Mouse (Mus musculus): ENCODE data around the gene Dusp1. TPM values are rescaled to one million over a fixed set of nuclear protein-coding genes. Genes with fewer than 3 reads are reported as not detected.
A peak's percentile ranks its signal among the peaks of the same experiment; 100 is the strongest.

Dusp1 gene
- polyA plus RNA-seq, 1 experiment from 2014 or later, result 28.3 TPM

DNA sequence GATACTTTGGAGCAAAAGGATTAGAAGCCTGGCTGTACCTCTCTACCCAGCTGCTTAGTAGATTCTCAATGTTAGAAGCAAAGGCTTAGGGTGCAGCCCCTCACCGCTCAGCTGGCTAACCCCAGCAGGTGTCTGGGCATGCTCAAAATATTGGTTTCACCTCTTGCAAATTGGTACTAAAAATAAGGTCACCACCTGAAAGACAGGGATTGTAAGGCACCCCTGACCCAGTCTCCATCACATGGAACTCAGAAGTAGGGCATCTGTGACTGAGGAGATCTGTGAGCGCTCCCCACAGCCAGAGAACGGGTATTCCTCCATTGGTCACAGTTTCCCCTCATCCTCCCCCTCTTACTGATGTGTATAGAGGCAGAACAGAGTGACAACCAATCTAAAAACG lies 364 bp upstream of the Dusp1 start:
- Histone ChIP-seq H3K27ac (0 out of 2 replicates have a peak overlapping the region, but pooled peaks have one; percentile 19), H3K4me3 (ENCODE audit: inconsistent target) (peak overlapping the region; percentile 61), H3K79me2 (ENCODE audit: inconsistent target) (peaks cover 56% of the 10 kb centered on the region), H3K36me3 (ENCODE audit: inconsistent target) (no peaks in the 10 kb centered on the region)
- WGBS (ENCODE audit: missing documents), result 81% methylated on average over 4 of the region's 4 CpGs

DNA sequence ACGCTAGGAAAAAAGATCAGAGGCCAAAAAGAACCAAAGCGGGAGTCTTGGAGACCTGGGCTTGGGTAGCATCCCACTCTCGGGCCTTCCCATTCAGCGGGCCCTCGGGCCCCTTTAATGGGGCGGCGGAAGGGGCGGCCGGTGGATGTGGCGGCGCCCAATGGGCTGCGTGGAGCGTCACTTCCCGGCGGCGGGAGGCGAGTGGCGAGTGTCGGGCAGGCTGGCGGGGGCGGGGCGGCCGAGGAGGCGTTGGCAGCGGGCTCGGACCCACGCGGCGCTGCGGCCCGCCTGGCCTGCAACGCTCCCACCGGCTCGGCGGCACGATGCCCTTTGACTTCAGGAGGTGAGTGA lies 663 bp downstream of the Dusp1 start, which contains the start of gene Ergic1:
Ergic1 (plus strand) TSS at position 200 of the 351 bp plus-strand sequence.
- Histone ChIP-seq H3K79me2 (ENCODE audit: inconsistent target) (peaks cover 46% of the 10 kb centered on the region), H3K36me3 (ENCODE audit: inconsistent target) (no peaks in the 10 kb centered on the region), H3K27ac (peak within 1 kb of the TSS; percentile 62), H3K4me3 (ENCODE audit: inconsistent target) (peak within 1 kb of the TSS; percentile 61)
- under 1% methylated on average over 32 of the region's 36 CpGs for WGBS (ENCODE audit: missing documents)

DNA sequence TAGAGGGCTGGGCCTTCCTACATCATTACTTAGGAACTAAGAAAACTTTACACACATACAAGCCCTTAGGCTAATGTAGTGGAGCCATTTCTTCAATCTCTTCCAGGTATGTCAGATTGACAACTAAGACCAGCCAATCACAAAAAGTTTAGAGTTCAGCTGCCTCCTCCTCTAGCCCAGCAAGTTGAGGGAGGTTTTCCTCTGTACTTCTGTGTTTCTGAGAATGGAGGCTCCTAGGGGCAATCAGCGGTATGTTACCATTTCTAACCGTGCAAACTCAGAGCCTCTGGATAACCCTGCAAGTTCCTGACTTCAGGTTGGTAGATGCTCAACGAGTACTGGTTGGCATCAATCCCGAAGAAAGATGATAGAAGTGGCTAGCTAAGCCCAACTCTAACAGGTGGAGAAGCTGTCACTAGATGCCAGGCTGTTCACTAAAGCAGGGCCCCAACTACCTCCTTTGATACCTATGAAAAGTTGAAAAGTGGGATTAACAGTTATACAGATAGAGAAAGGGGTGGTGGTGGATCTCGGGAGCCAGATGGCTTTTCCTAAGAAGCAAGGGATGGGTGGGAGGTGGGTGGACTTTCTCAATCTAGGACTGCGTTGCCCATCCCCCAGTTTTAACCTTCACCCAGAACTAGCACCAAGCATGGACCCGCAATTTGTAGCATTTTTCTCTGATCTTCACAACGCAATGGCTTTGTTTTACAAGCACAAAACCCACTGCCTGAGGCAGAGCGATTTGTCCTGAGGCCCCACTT lies 1.2 kb downstream of the Dusp1 start:
- peak overlapping the region; percentile 62 for H3K27ac ChIP-seq
- H3K36me3 ChIP-seq (ENCODE audit: inconsistent target), result no peaks in the 10 kb centered on the region
- WGBS (ENCODE audit: missing documents), result 22% methylated on average over 9 of the region's 9 CpGs
- H3K79me2 ChIP-seq (ENCODE audit: inconsistent target), result peaks cover 41% of the 10 kb centered on the region
- peak overlapping the region; percentile 46 for H3K4me3 ChIP-seq (ENCODE audit: inconsistent target)

DNA sequence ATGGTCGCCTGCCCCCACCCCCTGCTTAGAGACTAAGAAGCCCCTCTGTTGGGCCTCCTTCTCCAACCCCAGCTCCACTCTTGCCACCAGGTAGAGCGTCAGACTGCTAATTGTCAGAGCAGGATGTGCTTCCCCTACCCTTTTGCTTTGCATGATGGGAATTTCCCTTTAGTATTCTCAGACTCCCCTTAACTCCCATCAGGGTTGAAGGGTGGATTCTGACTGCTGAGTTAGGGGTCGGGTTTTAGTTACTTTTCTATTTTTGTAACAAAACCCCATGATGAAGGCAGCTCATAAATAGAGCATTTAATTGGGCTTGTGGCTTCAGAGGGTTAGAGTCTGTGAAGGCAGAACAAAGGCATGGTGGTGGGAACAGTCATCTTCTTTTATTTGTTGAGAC lies 8.9 kb downstream of the Dusp1 start:
- Histone ChIP-seq H3K79me2 (ENCODE audit: inconsistent target) (no peaks in the 10 kb centered on the region), H3K4me3 (ENCODE audit: inconsistent target) (no peak overlapping the region), H3K36me3 (ENCODE audit: inconsistent target) (no peaks in the 10 kb centered on the region), H3K27ac (no peak overlapping the region)
- 95% methylated on average over 3 of the region's 3 CpGs for WGBS (ENCODE audit: missing documents)

DNA sequence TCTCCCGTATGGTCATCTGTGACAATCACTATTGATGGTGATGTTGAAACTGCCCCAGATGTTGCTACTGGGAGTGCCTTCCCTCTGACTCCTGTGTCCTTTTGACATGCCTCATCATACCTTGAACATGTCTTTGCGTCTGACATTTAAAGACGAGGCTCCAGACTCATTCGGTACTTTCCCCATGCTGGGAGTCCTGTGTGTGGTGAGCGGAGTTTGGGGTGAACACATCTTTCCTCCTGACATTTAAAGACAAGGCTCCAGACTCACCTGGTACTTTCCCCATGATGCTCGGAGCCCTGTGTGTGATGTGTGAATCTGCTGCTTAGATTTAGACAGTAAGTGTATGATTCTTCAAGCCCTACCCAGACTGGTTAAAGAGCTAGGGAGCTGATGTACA lies 10.8 kb downstream of the Dusp1 start:
- Histone ChIP-seq H3K4me3 (ENCODE audit: inconsistent target) (no peak overlapping the region), H3K36me3 (ENCODE audit: inconsistent target) (no peaks in the 10 kb centered on the region), H3K27ac (no peak overlapping the region), H3K79me2 (ENCODE audit: inconsistent target) (no peaks in the 10 kb centered on the region)
- WGBS (ENCODE audit: missing documents), result 91% methylated on average over 6 of the region's 6 CpGs

DNA sequence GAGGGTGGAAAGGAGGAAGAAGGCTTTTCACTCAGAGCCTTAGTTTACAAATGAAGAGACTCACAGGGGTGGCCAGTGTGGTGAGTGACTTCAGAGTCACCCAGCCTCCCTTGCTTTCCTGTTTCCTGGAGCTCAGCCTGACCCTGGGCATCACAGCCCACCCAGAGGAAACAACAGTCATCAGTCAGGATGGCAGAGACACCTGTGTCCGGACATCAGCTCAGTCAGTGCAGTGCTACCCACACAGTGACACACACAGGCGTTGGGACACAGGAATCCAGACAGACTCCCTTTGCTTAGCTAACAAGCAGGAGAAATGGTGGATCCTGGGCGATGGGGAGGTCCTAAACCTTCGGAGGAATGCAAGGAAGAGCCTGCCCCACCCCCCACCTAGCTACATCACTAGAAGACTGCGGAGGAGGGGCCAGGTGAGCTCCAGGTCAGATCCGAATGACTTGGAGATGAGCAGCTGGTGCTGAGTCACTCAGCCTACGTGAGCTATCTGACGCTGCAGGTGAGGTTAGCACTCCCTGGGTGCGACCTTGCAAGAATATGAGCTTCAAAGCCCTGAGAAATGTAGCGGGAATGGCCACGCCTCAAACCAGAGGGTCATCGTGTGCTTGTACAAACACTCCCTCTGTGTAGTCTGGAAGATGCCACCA lies 12.6 kb downstream of the Dusp1 start:
- Histone ChIP-seq H3K27ac (no peak overlapping the region), H3K79me2 (ENCODE audit: inconsistent target) (no peaks in the 10 kb centered on the region), H3K36me3 (ENCODE audit: inconsistent target) (no peaks in the 10 kb centered on the region), H3K4me3 (ENCODE audit: inconsistent target) (no peak overlapping the region)
- WGBS (ENCODE audit: missing documents), result 80% methylated on average over 12 of the region's 12 CpGs

DNA sequence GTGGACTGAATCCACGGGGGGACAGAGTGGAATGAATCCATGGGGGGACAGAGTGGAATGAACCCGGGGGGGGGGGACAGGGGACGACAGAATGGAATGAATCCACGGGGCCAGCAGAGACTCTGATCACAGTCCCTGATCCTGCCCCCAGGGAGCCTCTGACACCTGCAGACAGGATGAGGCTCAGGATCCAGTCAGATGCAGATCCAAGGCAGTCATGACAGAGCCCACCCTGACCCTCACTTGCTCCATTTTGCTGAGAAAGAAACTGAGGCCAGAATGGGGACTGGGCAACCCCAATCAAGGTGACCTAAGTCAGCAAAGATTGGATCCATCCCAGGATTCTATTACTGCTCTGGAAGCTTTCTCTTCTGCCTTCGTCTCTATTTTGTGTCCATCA lies 13.4 kb downstream of the Dusp1 start:
- 46% methylated on average over 5 of the region's 5 CpGs for WGBS (ENCODE audit: missing documents)
- no peak overlapping the region for H3K4me3 ChIP-seq (ENCODE audit: inconsistent target)
- H3K36me3 ChIP-seq (ENCODE audit: inconsistent target), result no peaks in the 10 kb centered on the region
- H3K27ac ChIP-seq, result no peak overlapping the region
- H3K79me2 ChIP-seq (ENCODE audit: inconsistent target), result no peaks in the 10 kb centered on the region

DNA sequence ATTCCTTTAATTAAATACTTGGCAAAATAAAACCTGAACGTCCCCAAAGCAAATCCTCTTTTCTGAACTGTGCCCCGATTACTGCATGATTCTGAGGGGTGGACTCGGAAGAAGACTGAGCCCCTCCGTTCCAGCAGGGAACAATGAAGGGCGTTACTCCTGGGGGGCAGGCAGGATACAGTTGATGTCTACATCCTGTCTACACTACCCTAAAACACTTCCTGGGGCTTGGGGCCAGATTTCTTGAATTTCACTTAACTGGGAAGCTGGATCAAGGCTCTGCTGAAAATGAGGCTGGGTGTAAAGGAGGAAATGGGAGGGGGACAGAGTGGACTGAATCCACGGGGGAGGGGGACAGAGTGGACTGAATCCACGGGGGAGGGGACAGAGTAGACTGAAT lies 14.2 kb downstream of the Dusp1 start:
- no peaks in the 10 kb centered on the region for H3K36me3 ChIP-seq (ENCODE audit: inconsistent target)
- H3K27ac ChIP-seq, result no peak overlapping the region
- H3K79me2 ChIP-seq (ENCODE audit: inconsistent target), result no peaks in the 10 kb centered on the region
- WGBS (ENCODE audit: missing documents), result 51% methylated on average over 5 of the region's 7 CpGs
- no peak overlapping the region for H3K4me3 ChIP-seq (ENCODE audit: inconsistent target)

DNA sequence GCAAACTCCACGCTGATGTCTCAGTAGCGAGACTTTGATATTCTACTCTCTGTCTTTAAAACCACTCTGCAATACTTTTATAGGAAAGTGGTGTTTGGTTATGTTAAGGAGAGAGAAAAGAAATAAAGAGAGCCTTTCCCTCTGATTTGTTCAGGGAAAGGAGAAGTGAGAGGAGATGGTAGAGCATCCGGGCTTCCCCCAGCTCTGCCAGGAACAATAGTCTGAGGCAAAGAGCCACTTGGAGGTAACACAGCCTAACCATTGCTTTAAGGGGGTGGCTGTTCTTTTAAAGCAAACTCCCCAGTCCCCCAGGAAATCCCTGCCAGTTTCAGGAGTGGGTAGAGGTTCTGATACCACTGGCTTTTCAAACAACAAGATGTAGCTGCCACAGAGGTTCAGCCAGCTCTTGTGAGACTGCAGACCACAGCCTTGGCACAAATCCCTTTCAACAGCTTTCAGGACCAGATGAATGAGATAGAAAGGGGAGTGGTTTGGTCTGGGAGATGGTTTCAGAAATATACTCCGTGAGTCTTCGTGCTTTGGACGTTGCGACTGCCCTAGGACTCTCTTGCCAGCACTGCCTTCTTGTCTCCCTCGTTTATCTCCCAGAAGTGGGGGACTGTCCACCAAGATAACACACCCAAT lies 17.5 kb downstream of the Dusp1 start:
- Histone ChIP-seq H3K79me2 (ENCODE audit: inconsistent target) (no peaks in the 10 kb centered on the region), H3K4me3 (ENCODE audit: inconsistent target) (no peak overlapping the region), H3K36me3 (ENCODE audit: inconsistent target) (no peaks in the 10 kb centered on the region), H3K27ac (no peak overlapping the region)
- WGBS (ENCODE audit: missing documents), result 36% methylated on average over 8 of the region's 8 CpGs

DNA sequence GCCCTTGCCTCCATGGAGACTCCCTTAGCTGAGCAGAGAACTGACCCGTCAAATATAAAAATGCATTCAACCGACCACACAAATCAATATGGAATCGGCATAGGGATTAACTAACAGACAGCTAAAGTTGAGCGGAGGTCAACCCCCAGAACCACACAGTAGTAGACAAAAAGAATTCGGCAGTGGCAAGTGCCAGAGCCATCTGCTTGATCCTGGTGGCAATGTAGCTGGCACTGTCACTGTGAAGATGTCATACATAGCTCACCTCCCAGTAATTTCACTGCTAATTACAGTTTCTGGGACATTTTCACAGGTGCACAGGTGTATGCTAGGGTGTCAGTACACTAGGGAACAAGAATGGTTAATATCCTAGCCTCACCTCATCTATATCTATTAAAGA lies 21.8 kb downstream of the Dusp1 start:
- no peak overlapping the region for H3K27ac ChIP-seq
- WGBS (ENCODE audit: missing documents), result 97% methylated on average over 5 of the region's 5 CpGs
- no peaks in the 10 kb centered on the region for H3K36me3 ChIP-seq (ENCODE audit: inconsistent target)
- H3K79me2 ChIP-seq (ENCODE audit: inconsistent target), result no peaks in the 10 kb centered on the region
- H3K4me3 ChIP-seq (ENCODE audit: inconsistent target), result no peak overlapping the region

DNA sequence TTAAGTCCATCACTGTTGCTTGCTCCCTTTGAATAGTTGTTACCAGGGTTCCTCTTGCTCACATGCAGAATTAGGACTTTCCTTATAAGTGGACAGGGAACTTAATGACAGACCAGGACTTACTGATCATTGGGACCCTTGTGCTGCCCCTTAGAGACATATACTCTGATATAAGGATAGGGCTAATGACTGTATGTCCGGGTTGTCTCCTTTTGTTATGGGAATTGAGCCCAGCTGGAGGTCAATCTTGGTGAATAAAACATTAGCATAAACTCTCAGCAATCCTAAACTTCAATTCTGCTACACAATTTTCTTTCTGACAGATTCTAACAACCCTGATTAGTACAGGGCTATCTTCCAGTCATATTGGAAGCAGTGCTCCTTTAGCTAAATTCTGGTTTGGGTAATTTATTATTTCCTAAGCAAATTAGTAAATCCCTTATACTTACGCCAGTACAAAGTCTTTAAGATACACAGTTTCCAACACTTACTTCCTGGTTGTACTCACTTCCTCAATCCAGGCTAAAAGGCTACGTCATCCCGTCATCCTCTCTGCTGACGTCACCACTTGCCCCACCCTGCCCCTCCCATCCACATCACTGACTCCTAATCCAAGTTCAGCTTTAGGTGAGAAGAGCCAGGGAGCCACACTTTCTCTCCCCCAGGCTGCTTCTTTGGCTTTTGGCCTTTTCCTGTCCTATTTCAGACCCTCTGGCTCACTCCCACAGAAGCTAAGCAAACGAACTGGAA lies 24.0 kb downstream of the Dusp1 start:
- H3K4me3 ChIP-seq (ENCODE audit: inconsistent target), result peak overlapping the region; percentile 13; the same call in 1 of the 2 replicates
- no peaks in the 10 kb centered on the region for H3K79me2 ChIP-seq (ENCODE audit: inconsistent target)
- H3K27ac ChIP-seq, result peak overlapping the region; percentile 70
- WGBS (ENCODE audit: missing documents), result 20% methylated on average over 6 of the region's 6 CpGs
- no peaks in the 10 kb centered on the region for H3K36me3 ChIP-seq (ENCODE audit: inconsistent target)

DNA sequence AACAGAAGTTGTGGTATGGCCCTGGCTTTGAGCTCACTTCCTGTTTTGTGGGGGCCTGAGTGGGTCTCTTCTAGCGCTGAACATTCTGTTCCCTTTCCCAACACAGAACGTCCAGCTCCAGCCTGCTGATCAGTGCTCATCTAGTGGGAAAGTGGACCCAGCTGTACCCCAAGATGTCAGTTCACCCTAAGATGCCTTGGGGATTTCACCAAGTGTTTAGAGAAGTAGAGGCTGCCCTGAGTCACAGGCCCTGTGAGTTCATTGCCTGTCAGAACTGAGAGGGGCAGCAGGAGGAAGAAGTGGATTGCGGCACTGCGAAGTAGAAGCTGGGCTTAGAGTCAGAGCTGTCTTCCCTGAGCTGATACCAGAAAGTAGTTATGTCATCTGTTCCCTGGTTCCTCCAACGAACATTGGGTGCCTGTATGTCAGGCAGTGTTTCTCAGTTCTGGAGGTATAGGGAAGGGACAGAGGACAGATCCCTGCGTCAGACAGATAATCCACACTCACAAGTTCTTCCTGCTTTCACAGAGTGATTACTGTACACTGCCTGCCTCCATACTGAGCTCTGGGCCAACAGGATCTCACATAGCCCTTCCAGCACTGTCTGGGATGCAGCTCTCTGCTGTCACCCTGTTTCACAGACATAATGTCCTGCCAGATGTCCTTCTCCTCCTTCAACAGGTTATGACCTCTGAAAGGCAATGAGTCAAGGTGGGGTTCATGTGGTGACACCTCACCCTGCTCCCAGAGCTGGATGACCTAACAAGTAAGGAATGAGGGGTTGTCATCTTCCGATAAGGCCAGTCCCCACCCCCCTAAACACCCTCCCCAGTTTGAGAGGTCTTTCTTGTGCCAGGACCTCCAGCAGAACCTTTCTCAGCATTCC lies 26.4 kb downstream of the Dusp1 start:
- Histone ChIP-seq H3K4me3 (ENCODE audit: inconsistent target) (no peak overlapping the region), H3K27ac (peak overlapping the region; percentile 97), H3K79me2 (ENCODE audit: inconsistent target) (no peaks in the 10 kb centered on the region), H3K36me3 (ENCODE audit: inconsistent target) (no peaks in the 10 kb centered on the region)
- 16% methylated on average over 7 of the region's 7 CpGs for WGBS (ENCODE audit: missing documents)

DNA sequence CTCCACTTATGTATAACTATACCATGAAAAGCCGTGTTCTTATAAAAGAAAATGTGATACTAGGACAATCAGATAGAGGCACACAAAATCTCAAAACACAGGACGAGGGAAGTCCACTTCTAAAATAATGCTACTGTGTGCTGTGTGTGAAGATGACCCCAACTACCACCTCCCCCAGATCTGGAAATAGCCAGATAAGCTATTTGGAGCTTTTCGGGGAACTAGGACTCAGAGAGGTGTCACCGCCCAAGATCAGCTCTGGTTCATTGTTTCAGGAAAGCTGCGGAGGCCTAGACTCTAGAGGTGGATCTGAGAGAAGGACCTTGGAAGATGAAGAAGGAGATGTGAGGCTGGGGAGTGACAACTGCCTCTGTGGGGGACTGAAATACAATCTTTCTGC lies 27.2 kb downstream of the Dusp1 start:
- 69% methylated on average over 4 of the region's 5 CpGs for WGBS (ENCODE audit: missing documents)

DNA sequence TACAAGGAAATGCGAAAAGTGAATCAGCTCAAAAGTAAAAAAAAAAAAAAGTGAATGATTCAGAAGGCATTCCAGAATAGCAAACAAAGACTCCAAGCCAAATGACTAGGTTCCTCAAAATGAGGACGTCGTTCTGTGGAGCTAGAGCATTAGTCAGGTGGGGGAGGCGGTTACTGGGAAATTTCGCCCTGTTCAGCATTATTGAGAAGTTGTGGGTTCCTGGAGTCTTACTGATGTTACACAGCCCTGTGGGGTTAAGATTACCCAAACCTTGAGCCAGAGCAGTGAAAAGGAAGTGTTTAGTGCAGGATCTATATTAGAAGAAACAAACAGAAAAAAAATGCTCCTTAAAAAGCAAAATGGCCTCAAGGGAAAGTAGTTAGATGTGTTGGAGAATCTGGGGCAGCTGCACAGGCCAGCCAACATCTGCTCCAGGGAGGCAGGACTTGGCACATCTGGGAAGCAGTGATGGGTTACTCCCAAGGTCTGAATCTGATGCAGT lies 28.0 kb downstream of the Dusp1 start:
- 5% methylated on average over 5 of the region's 5 CpGs for WGBS (ENCODE audit: missing documents)
- no peak overlapping the region for H3K4me3 ChIP-seq (ENCODE audit: inconsistent target)
- no peaks in the 10 kb centered on the region for H3K36me3 ChIP-seq (ENCODE audit: inconsistent target)
- H3K27ac ChIP-seq, result peak overlapping the region; percentile 97
- H3K79me2 ChIP-seq (ENCODE audit: inconsistent target), result no peaks in the 10 kb centered on the region

More for the DNA sequence above, 27.2 kb downstream of the Dusp1 start:
- H3K36me3 ChIP-seq (ENCODE audit: inconsistent target), result no peaks in the 10 kb centered on the region
- peak overlapping the region; percentile 97 for H3K27ac ChIP-seq
- no peak overlapping the region for H3K4me3 ChIP-seq (ENCODE audit: inconsistent target)
- no peaks in the 10 kb centered on the region for H3K79me2 ChIP-seq (ENCODE audit: inconsistent target)
